Mouse (Mus musculus) olfactory bulb, adult 2 months (tissue): ENCODE data around the gene Slc36a3.

Source experiments
- CTCF ChIP-seq: fragments of 200-500 bp; IDR thresholded peaks from 2 replicates; pipeline ENCODE4 v1.5.1; 2012; ENCODE audit warnings: low read depth, mild to moderate bottlenecking, low read length, moderate library complexity; ENCODE audit not compliant: insufficient read depth
- POLR2A ChIP-seq: fragments of 200-500 bp; IDR thresholded peaks from 2 replicates; pipeline ENCODE4 v1.6.1; 2012; ENCODE audit warnings: mild to moderate bottlenecking, low read depth, low read length, moderate library complexity; ENCODE audit not compliant: insufficient read depth

- TF ChIP-seq POLR2A (no peak), CTCF (no peak)
Measured at GRCm38 (mm10) chr11:55081206-55081605, 70.3 kb downstream of the Slc36a3 start.
